Mouse (Mus musculus) liver, embryonic 14.5 days (tissue): ENCODE measurements at regions not wholly inside any gene's neighbourhood (a gene's known extent, or its start where the extent isn't known, plus 50 kb on each side); places are given as distances from the start of the nearest gene placed in this dataset.

Experiments used
- ATAC-seq: fragments of 200-750 bp; cut with Nextera tagmentation; 2 replicates; pipeline ENCODE4 v1.8.0; 2017; ENCODE audit warnings: moderate number of reproducible peaks, mild to moderate bottlenecking, moderate library complexity; ENCODE audit not compliant: insufficient read depth
- DNase-seq, 3 experiments: peaks; one replicate each; pipeline ENCODE4 v3.0.0-alpha.2; 2012 to 2013; ENCODE audit warnings: low read depth in 3 of 3, low spot score in 3 of 3
- H3K27ac ChIP-seq: fragments of 300-500 bp; sonication (generic); 2 replicates; pipeline ENCODE4 v1.5.1; 2014; ENCODE audit warnings: moderate library complexity, mild to moderate bottlenecking, control low read depth, inconsistent platforms
- H3K27me3 ChIP-seq: fragments of 300-500 bp; sonication (generic); 2 replicates; pipeline ENCODE4 v1.6.1; 2014; ENCODE audit warnings: mild to moderate bottlenecking, low read length, moderate library complexity; ENCODE audit not compliant: control insufficient read depth, insufficient read depth
- H3K36me3 ChIP-seq: fragments of 300-500 bp; sonication (generic); replicated peaks from 2 replicates; pipeline ENCODE4 v1.6.1; 2014; ENCODE audit warnings: low read depth; ENCODE audit not compliant: control insufficient read depth, insufficient read depth
- H3K4me1 ChIP-seq, 2 experiments: fragments of 200-500 bp in 1 of 2; fragments of 300-500 bp in 1 of 2; sonication (generic) in 1 of 2; replicated peaks; 2 replicates each; pipeline ENCODE4 v1.6.1; 2012 to 2014; ENCODE audit warnings: antibody characterized with exemption in 1 of 2, inconsistent platforms in 1 of 2, low read length in 1 of 2; ENCODE audit not compliant: control insufficient read depth in 2 of 2, insufficient read depth in 2 of 2
- H3K4me2 ChIP-seq: fragments of 300-500 bp; sonication (generic); 2 replicates; pipeline ENCODE4 v1.6.1; 2014; ENCODE audit warnings: low read depth, mild to moderate bottlenecking, control low read depth, moderate library complexity
- H3K4me3 ChIP-seq, 2 experiments: fragments of 200-500 bp in 1 of 2; fragments of 300-500 bp in 1 of 2; sonication (generic) in 1 of 2; 2 replicates each; pipeline ENCODE4 v1.5.1; 2012 to 2014; ENCODE audit warnings: low read depth in 2 of 2, low read length in 2 of 2, mild to moderate bottlenecking in 2 of 2, control low read depth in 1 of 2, inconsistent platforms in 1 of 2, moderate library complexity in 1 of 2; ENCODE audit not compliant: insufficient read depth in 1 of 2
- H3K9ac ChIP-seq: fragments of 300-500 bp; sonication (generic); replicated peaks from 2 replicates; pipeline ENCODE4 v1.6.1; 2014; ENCODE audit warnings: mild to moderate bottlenecking, control low read depth, moderate library complexity
- H3K9me3 ChIP-seq: fragments of 300-500 bp; sonication (generic); 2 replicates; pipeline ENCODE4 v1.6.1; 2016; ENCODE audit warnings: low read length, mixed read lengths; ENCODE audit not compliant: control insufficient read depth
- CTCF ChIP-seq: IDR thresholded peaks from 2 replicates; pipeline ENCODE4 v1.5.1; 2016; ENCODE audit warnings: antibody characterized with exemption, low read depth, control low read depth
- EP300 ChIP-seq: IDR thresholded peaks from 2 replicates; pipeline ENCODE4 v1.6.1; 2016; ENCODE audit warnings: antibody characterized with exemption, low read depth
- WGBS: fragments of 180-500 bp; shearing (Covaris S2); extraction: QIAGEN DNeasy Blood & Tissue Kit; methylation state at CpG from one replicate; pipeline ENCODE4 v1.1.7; 2014; ENCODE audit not compliant: insufficient replicate concordance; 5-methylcytosine and 5-hydroxymethylcytosine counted together

DNA sequence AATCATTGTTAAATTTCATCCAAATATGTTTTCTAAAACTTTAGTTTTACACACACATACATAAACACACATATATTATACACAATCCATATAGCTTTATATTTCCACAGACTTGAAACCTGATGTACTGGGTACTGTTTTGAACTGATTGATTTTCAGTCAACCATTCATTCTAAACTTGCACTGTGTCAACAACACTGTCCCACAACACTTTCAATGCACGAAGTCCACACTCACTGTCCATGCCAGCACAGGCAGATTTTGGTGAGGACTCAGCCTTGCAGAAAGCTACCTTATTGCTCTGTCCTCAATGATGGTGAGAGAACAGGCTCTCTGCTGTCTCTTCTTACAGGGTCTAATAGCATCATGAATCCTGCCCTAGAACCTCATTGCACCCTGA is 127.3 kb downstream of the Olfr721-ps1 start:
- no peaks in the 10 kb centered on the region for H3K36me3 ChIP-seq
- H3K4me2 ChIP-seq: no peak overlapping the region
- H3K27ac ChIP-seq: no peak overlapping the region
- no peaks in the 10 kb centered on the region; a peak in 1 of 4 replicates for H3K4me1 ChIP-seq
- no peak overlapping the region for H3K4me3 ChIP-seq
- H3K9me3 ChIP-seq: no peaks in the 10 kb centered on the region
- 42% methylated on average over 1 of the region's 1 CpGs for WGBS
- H3K27me3 ChIP-seq: no peaks in the 10 kb centered on the region
- H3K9ac ChIP-seq: no peak overlapping the region
- no peak for TF ChIP-seq CTCF
- no peak for TF ChIP-seq EP300
- DNase-seq (peak in 1 of 3 experiments; percentile 2), ATAC-seq (0 out of 2 replicates have a peak, but pooled peaks have one; percentile 47)

DNA sequence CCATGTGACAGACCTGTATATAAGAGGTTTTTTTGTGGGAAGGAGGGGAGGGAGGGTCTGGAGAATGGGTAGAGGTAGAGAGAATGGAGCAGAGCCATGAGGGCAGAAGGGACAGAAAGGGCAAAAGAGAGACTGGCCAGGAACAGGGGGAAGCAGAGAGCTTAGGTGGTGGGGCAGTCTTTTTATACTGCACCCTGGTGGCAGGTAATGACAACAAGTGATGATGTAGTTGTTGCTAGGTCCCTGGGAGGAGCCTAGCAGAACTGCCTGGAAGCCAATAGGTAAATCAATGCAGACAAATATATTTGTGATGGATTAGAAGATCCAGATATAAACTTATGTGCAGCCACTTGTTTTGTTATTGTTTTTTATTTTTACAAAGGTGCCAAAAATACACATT is 140.1 kb downstream of the Olfr721-ps1 start:
- TF ChIP-seq EP300: no peak
- no peak for TF ChIP-seq CTCF
- Histone ChIP-seq H3K9ac (no peak overlapping the region), H3K9me3 (no peaks in the 10 kb centered on the region), H3K4me2 (no peak overlapping the region), H3K4me3 (no peak overlapping the region), H3K27me3 (no peaks in the 10 kb centered on the region), H3K4me1 (no peaks in the 10 kb centered on the region), H3K36me3 (no peaks in the 10 kb centered on the region), H3K27ac (no peak overlapping the region)
- DNase-seq (no peak), ATAC-seq (no peak)

DNA sequence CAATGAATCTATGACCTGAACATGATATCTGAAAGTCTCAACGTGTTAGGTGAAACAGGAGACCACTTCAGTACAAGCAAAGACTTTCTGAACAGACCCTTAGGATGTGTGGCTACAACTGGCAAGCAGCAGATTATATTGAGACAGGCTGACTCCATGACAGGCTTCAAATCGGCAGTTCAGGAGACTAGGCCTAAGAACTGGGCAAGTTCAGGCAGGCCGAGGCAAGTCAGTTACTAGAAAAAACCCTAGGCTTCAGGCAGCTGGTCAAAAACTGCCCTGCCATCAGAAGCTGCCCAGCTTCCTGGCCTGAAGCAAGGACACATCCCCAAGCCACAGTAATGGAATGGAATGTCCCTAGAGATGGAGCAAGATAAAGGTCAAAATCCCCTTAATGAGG is 140.6 kb downstream of the Olfr721-ps1 start:
- WGBS: 61% methylated on average over 3 of the region's 3 CpGs
- Histone ChIP-seq H3K27ac (no peak overlapping the region), H3K27me3 (no peaks in the 10 kb centered on the region), H3K9ac (no peak overlapping the region), H3K9me3 (no peaks in the 10 kb centered on the region), H3K4me3 (no peak overlapping the region), H3K36me3 (no peaks in the 10 kb centered on the region), H3K4me1 (no peaks in the 10 kb centered on the region), H3K4me2 (no peak overlapping the region)
- DNase-seq: no peak
- no peak for ATAC-seq
- TF ChIP-seq EP300 (no peak), CTCF (no peak)

DNA sequence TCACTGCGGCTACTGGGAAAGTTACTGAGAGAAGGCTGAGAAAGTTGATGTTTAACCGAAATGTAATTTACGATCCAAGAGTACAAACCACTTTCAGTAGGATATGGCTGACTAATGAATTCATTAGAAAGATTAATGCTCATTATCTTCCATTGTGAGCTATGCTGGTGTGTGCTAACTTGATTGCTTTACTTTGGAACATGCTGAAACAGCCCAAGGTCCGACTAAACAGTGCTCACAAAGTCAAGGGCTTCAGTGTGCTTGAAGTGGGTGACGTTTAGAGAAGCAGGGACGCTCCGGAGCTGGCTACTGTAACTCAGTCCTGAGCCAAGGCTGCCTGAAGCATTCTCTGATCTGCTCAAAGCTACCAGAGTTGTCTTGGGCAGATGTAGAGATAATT is 143.1 kb downstream of the Olfr721-ps1 start:
- WGBS: 60% methylated on average over 7 of the region's 7 CpGs
- H3K4me1 ChIP-seq: no peaks in the 10 kb centered on the region
- no peak for TF ChIP-seq EP300
- TF ChIP-seq CTCF: no peak
- no peaks in the 10 kb centered on the region for H3K27me3 ChIP-seq
- ATAC-seq (no peak), DNase-seq (no peak)
- no peak overlapping the region for H3K4me2 ChIP-seq
- H3K27ac ChIP-seq: no peak overlapping the region
- H3K36me3 ChIP-seq: no peaks in the 10 kb centered on the region
- H3K9me3 ChIP-seq: no peaks in the 10 kb centered on the region
- no peak overlapping the region for H3K4me3 ChIP-seq
- no peak overlapping the region for H3K9ac ChIP-seq

DNA sequence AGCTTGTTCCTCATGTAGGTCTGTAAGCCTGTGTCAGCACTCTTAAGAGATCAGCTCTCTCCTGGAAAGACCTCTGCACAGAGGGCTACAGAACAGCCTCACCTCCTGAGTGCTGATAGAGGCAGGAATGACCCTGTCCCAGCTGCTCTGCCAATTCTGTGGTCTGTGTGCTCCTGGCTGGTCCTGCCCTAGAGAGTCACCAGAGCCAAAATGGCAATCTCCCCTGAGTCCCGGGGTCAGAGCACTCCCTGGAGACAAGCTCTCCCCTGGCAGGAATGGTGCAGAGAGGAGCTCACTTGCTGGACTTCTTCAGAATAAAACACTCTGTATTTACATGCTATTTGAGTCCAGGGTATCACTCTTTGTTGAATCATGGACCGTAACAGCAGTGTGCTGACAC is 149.9 kb upstream of the Slc4a7 start:
- TF ChIP-seq EP300 (no peak), CTCF (no peak)
- Histone ChIP-seq H3K36me3 (no peaks in the 10 kb centered on the region), H3K27ac (no peak overlapping the region), H3K4me3 (no peak overlapping the region), H3K4me2 (no peak overlapping the region), H3K9ac (no peak overlapping the region), H3K27me3 (no peaks in the 10 kb centered on the region), H3K9me3 (no peaks in the 10 kb centered on the region), H3K4me1 (no peaks in the 10 kb centered on the region)
- no peak for ATAC-seq
- no peak for DNase-seq
- 60% methylated on average over 2 of the region's 2 CpGs for WGBS

DNA sequence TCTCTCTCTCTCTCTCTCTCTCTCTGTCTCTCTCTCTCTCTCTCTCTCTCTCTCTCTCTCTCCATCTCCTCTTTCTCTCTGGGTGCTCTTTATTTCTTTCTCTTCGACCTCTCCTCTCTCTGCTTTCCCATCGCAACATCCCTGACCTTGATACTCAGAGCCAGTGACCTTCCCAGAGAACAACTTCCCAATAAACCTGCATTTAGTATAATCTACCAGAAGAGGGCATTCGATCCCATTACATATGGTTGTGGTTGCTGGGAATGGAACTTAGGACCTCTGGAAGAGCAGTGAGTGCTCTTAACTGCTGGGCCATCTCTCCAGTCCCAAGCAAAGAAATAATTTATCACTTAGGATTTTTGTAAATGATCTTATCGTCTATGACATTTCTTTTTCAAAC is 127.2 kb upstream of the Slc4a7 start:
- ATAC-seq: no peak

More for the DNA sequence above, 127.2 kb upstream of the Slc4a7 start:
- Histone ChIP-seq H3K27ac (no peak overlapping the region), H3K4me2 (no peak overlapping the region), H3K36me3 (no peaks in the 10 kb centered on the region), H3K4me3 (no peak overlapping the region), H3K9me3 (no peaks in the 10 kb centered on the region), H3K27me3 (no peaks in the 10 kb centered on the region), H3K4me1 (no peaks in the 10 kb centered on the region), H3K9ac (no peak overlapping the region)
- TF ChIP-seq CTCF (no peak), EP300 (no peak)
- no peak for DNase-seq
- WGBS: 35% methylated on average over 4 of the region's 4 CpGs
